Mouse (Mus musculus) layer of hippocampus, adult 9-11 months (tissue): ENCODE measurements around the gene Cfap69.
A peak's percentile ranks its signal among the peaks of the same experiment; 100 is the strongest.

Source experiments
- DNase-seq: peaks from one replicate; pipeline ENCODE4 v3.0.0; 2022

Cfap69 gene

DNA sequence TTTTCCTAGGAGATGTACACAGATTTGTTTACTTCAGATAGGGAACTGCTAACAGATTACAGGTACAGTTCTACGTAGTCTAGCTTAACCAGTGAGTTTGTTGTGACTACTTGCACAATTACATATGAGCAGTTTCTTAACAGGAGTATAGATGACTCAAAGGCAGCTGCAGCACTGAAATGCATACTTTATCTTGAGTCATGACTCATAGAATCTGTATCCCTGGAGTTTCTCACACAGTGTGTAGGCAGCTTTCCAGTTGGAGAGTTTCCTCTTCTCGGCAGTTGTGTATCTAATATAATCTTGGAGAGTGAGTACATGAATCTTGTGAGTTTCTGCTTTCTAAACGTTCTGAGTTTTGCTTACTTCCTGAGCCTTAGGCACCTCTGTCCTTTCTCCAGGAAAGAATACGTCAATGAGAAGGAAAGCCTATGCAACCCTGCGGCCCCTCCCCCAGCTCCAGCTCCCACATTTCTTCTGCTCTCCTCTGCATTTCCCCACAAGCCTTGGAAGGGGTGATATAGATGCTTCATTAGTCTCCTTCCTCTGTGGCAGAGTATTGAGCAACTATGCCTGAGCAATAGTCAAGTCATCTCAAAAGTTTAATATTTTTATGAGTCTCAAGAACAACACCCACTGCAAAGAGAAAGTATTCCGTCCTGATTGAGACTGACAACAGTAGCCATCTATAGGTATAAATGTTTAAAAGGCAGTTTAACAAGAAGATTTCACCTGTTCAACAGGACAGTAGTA, 15.0 kb downstream of the Cfap69 start:
- DNase-seq, result peak; percentile 70

- no peak for DNase-seq
Measured at GRCm38 (mm10) chr5:5646173-5646572, 17.9 kb downstream of the Cfap69 start.

GRCm38 (mm10) chr5:5638496-5638895, 25.5 kb downstream of the Cfap69 start:
- no peak for DNase-seq

GRCm38 (mm10) chr5:5625491-5625890, 38.5 kb downstream of the Cfap69 start:
- DNase-seq, result no peak

- no peak for DNase-seq
Measured at GRCm38 (mm10) chr5:5618329-5618728, 45.7 kb downstream of the Cfap69 start.

DNA sequence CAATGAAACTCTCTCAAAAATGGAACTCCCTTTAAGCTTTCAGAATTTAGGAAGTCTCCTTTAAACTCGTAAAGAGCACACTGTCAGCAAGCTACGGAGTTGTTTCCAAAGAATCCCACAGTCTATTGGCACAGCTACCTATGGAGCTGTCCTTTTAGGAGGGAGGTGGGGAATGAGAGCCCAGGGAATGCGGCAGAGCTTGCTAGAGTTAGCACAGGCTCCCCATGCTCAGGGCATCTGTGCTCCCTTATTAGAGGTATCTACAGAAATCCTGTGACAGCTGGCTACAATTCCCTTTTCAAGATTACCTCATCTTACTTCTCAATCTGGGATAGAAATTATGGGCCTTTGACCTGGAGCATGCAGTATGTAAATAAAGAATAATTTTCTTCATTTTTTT, 53.5 kb downstream of the Cfap69 start:
- DNase-seq, result no peak

DNA sequence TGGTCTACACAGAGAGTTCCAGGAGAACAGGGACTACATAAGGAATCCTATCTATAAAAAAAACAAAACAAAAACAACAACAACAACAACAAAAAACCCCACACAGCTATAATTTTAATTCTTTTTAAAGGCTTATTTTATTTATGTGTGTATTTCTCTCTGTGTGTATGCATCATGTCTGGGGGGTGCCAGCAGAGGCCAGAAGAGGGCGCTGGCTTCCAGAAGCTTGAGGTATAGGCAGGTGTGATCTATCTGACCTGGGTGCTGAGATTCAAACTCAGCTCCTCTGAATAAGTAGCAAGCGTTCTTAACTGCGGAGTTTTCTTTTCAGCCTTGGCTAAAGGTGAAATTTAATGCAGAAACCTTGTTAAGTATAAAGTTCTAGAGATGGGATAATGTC, 76.4 kb downstream of the Cfap69 start:
- no peak for DNase-seq

- DNase-seq, result no peak
Measured at GRCm38 (mm10) chr5:5573749-5574317, 90.2 kb downstream of the Cfap69 start, which contains the start of gene Gm8773. Gene Gm8773, plus strand, starts transcription at chr5:5573799.

DNA sequence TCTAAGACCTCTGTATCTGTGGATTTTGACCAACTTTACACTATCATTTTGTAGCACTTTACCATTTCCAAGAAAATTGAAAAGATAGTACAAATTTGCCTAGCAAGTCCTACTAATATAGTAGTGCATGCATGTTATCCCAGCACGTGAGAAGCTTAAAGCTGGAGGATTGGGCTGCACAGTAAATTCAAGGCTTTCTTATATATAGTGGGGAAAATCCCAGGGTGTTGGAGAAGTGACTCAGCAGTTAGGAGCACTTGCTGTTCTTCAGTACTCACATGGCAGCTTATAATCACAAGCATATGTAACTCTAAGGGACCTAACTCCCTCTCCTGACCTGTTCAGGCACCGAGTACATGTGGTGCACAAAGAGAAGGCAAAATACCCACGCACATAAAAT, 101.6 kb downstream of the Cfap69 start:
- no peak for DNase-seq

DNA sequence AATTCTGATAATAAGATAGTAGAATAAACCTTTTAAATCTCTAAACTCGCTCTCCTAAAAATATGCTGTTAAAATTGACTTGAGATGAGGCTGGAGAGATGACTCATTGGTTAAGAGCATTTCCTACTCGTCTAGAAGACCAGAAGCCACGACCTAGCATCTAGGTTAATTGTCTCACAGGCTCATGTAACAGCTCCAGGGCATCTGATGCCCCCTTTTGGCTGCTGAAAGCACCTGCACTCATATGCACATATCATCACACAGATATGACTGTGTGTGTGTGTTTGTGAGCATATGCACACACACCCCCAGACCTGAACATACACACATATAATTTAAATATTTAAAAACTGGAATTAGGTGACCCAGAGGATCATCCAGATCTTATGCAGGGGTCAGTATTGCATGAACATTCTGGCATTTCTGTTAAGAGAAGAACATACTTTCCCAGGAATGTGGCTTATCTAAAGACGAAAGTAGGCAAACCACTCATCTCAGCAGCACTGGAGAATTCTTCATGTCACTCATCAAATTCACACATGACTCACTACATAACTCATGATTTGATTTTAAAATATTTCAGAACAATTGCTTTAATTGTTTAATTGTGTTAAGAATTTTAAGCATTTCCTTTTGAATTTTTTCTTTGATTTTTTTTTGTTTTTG, 102.9 kb downstream of the Cfap69 start:
- DNase-seq, result no peak

DNA sequence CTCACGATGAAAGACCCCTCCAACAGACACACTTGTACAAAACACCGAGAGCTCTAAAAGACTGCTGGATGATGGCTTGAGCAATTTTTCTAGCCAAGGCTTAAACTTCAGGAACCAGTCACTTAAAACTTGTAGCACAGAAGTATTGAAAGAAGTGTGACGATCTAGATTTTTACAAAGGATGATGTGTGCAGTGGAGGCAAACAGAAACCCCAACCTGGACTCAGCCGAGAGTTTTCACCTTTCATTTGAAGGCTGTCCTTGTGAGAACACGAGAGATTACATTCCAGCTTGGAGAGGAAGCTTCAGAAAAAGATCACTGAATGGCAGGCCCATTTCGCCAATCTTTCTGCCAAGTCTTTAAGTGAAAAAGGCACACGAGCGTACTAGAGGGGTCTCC, 104.2 kb downstream of the Cfap69 start:
- DNase-seq, result no peak

DNA sequence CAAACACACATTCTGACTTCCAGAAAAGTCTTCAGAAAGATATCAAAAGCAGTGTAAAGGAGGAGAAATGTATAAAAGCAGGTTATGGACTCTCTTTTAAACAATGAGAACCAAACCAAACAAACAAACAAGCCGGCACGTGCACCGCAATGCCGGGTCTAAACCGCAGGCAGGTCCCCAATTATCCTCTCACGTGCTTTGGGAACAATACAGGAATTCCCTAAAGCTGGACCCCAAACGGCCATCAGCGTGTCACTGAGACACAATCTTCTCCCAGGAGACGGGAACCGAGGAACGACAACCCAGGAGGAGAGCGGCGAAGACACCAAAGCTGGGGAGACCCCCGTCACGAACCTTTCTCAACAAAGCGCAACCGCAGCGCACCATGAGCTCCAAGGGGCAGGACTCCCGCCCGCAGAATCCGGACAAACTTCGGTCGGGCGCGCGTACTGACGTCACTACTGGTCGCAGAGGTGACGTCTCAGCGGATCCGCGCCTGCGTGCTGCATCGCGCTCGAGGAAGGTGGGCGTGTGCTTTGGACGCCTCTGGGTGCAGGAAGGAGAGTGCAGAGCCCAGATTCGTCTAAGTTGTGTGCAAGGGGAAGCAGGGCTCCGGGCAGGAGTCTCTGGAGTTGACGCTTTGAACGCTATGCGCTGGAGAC, 104.8 kb downstream of the Cfap69 start, which contains the start of gene Gtpbp10:
TSS of gene Gtpbp10 (minus strand) at position 460 of the 662 bp plus-strand sequence.
- peak; percentile 86 for DNase-seq

DNA sequence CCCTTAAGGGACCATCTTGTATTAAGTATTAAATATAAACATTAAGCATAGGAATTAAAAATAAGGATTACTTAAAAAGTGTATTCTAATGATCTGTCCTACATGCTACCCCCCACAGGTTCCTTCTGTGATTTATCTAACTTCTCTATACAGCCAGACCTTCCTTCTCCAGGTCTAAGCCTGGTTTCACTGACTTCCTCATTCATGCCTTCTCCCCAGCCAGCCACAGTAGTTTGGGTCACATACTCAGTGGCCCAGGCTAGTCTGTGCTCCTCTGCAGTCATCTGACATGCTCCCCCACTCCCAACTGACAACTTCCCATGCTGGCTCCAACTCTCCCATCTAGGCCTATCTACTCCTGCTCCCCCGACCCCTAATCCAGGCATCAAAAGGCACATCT, 112.9 kb downstream of the Cfap69 start:
- no peak for DNase-seq

GRCm38 (mm10) chr5:5540385-5540784, 123.7 kb downstream of the Cfap69 start:
- no peak for DNase-seq

DNA sequence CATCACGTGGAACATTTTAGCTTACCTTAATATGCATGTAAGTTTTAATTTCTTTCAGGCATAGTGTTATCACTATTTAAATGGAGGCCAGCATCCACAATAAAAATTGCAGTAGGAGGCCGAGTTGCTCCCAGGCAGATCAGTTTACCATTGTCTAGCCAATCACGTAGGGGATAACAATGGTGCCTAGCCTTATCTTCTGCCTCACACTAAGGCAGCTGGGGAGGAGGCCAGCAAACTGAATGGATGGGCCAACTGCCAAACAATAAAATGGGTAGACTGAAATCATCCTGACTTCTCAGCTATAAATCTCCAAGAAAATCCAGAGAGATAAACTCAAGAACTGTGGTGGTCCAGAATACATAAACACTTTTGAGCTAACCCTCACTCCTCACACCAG, 124.3 kb downstream of the Cfap69 start:
- DNase-seq, result no peak

GRCm38 (mm10) chr5:5536131-5536530, 127.9 kb downstream of the Cfap69 start:
- DNase-seq, result no peak

GRCm38 (mm10) chr5:5533656-5534420, 130.2 kb downstream of the Cfap69 start:
- DNase-seq, result no peak
